Mouse (Mus musculus): ENCODE measurements around the gene Rnase2b. TPM values are rescaled to one million over a fixed set of nuclear protein-coding genes. Genes with fewer than 3 reads are reported as not detected.
A peak's percentile ranks its signal among the peaks of the same experiment; 100 is the strongest.

The Rnase2b gene
- polyA plus RNA-seq, 1 experiment from 2014 or later = not detected

DNA sequence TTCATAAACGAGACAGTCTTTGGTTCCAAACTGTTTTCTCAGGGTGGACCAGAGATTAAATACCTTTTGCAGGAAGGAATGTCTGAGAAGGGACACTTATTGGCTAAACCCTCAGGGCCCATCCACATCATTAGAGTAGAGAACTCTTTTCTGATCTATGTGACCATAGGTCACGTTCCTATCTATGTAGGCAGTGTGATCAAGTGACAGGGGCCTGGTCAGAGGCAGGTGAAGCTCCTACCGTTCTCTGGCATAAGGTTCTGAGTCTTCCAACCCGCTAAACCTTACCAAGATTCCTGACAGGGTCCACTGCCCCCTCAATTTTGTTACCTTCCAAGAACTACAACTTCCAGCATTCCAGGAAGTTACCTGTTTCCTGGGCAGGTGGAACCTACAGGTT, 19.9 kb upstream of the Rnase2b start:
- 86% methylated on average over 4 of the region's 4 CpGs for WGBS
- Histone ChIP-seq H3K4me2 (no peak overlapping the region), H3K27ac (no peak overlapping the region), H3K4me3 (replicated peaks) (no peak overlapping the region), H3K27me3 (replicated peaks) (no peaks in the 10 kb centered on the region), H3K9me3 (no peaks in the 10 kb centered on the region), H3K36me3 (no peaks in the 10 kb centered on the region), H3K9ac (no peak overlapping the region), H3K4me1 (no peaks in the 10 kb centered on the region)
- ATAC-seq (ENCODE audit: insufficient read depth, low FRiP score, low read depth) = no peak

DNA sequence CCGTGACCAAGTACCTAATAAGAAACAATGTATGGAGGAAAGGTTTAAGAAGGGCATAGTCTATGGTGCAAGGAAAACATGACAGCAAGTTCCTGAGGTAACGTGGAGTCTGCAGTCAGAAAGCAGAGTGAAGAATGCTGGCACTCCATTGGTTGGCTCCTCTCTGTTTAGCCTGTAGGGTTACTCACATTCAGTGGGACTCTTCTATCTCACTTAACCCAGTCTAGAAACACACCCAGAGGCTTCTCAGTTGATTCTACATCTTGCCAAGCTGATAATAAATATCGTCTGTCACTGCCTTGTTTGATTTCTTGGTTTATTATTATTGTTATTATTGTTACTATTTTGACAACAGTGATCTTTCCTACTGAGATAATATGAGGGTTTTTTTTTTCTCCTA, 19.5 kb upstream of the Rnase2b start:
- Histone ChIP-seq H3K9me3 (no peaks in the 10 kb centered on the region), H3K27me3 (replicated peaks) (no peaks in the 10 kb centered on the region), H3K4me3 (replicated peaks) (no peak overlapping the region), H3K27ac (no peak overlapping the region), H3K36me3 (no peaks in the 10 kb centered on the region), H3K4me2 (no peak overlapping the region), H3K4me1 (no peaks in the 10 kb centered on the region), H3K9ac (no peak overlapping the region)
- WGBS = 78% methylated on average over 3 of the region's 3 CpGs
- ATAC-seq (ENCODE audit: insufficient read depth, low FRiP score, low read depth) = peak; percentile 84

DNA sequence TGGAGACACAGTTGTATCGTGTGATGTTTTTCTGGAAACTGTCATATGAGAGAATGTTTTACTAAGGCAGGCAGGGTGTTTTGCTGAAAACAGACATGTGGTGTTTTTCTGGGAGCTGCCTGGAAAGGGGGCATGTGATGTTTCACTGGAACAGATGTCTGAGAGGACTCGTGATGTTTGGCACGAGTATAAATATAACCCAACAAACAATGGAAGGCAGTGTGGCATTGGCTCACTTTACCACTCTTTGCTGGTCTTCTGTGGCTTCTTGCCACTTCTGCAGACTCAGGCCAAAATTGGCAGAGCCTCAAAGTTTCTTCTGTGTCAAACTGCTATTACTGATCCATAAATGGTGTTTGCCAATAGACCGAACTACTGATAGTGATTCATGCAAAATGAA, 18.8 kb upstream of the Rnase2b start:
- no peak for ATAC-seq (ENCODE audit: insufficient read depth, low FRiP score, low read depth)
- H3K9me3 ChIP-seq = no peaks in the 10 kb centered on the region
- H3K36me3 ChIP-seq = no peaks in the 10 kb centered on the region
- no peaks in the 10 kb centered on the region for H3K4me1 ChIP-seq
- no peak overlapping the region for H3K9ac ChIP-seq
- no peak overlapping the region for H3K4me3 ChIP-seq (replicated peaks)
- no peak overlapping the region for H3K4me2 ChIP-seq
- no peak overlapping the region for H3K27ac ChIP-seq
- no peaks in the 10 kb centered on the region for H3K27me3 ChIP-seq (replicated peaks)
- 58% methylated on average over 4 of the region's 4 CpGs for WGBS

DNA sequence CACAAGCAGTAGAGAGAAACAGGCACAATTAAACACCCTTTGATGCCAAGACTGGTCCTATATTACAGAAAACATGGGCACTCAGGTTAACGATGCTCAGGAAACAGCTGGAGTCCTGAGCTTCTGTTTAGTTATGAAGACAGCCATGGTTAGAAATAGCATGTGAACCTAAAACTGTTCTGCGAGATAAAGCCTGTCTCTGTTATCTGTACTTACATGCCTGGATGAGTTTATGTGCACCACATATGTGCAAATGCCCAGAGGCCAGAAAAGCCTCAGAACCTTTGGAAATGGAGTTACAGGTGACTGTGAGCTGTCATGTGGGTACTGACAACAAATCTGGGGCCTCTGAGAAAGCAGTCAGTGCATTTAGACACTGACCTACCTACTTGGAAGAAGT, 18.1 kb upstream of the Rnase2b start:
- no peaks in the 10 kb centered on the region for H3K4me1 ChIP-seq
- no peak overlapping the region for H3K27ac ChIP-seq
- H3K4me2 ChIP-seq = no peak overlapping the region
- H3K9me3 ChIP-seq = no peaks in the 10 kb centered on the region
- WGBS = 80% methylated on average over 2 of the region's 2 CpGs
- H3K9ac ChIP-seq = no peak overlapping the region
- no peaks in the 10 kb centered on the region for H3K27me3 ChIP-seq (replicated peaks)
- H3K36me3 ChIP-seq = no peaks in the 10 kb centered on the region
- peak; percentile 67 for ATAC-seq (ENCODE audit: insufficient read depth, low FRiP score, low read depth)
- no peak overlapping the region for H3K4me3 ChIP-seq (replicated peaks)

DNA sequence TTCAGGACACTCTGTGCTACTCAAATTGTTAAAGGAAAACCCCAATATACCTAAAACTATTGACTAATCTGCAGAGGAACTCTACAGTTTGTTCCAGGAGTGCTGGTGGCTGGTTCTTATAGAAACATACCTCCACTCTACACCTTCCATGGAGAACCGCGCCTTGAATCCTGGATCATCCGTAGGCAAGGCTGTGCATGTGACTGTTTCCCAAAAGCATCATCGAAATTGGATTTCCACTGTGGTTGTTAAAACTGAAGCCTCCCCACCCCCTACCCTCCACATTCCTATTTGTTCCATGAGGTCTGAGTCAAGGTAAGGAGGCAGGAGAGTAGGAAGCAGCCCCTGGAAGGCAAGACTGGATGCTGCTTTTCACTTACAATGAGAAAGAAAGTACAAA, 17.6 kb upstream of the Rnase2b start:
- Histone ChIP-seq H3K4me1 (no peaks in the 10 kb centered on the region), H3K27me3 (replicated peaks) (no peaks in the 10 kb centered on the region), H3K36me3 (no peaks in the 10 kb centered on the region), H3K4me3 (replicated peaks) (no peak overlapping the region), H3K9ac (no peak overlapping the region), H3K27ac (no peak overlapping the region), H3K4me2 (no peak overlapping the region), H3K9me3 (no peaks in the 10 kb centered on the region)
- no peak for ATAC-seq (ENCODE audit: insufficient read depth, low FRiP score, low read depth)
- over 99% methylated on average over 4 of the region's 4 CpGs for WGBS

DNA sequence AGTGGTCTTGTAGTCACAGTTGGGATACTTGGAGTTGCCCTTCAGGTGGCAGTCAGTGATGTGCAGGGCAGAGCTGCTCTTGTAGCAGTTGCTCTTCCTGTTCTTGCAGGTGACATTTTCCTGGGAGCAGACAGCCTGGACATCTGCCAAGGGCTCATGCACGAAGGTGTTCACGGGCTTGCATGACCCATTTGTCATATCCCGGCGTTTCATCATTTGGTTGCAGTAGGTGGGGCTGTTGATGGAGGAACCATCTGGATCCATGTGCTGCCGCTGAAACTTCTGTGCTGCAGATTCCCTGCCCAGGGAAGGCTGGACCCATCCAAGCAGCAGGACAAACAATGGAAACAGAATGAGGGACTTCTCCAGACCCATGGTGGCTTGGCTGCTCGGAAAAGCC, 16.5 kb upstream of the Rnase2b start:
- Histone ChIP-seq H3K9me3 (no peaks in the 10 kb centered on the region), H3K27ac (no peak overlapping the region), H3K27me3 (replicated peaks) (no peaks in the 10 kb centered on the region), H3K4me3 (replicated peaks) (no peak overlapping the region), H3K36me3 (no peaks in the 10 kb centered on the region), H3K4me1 (no peaks in the 10 kb centered on the region), H3K4me2 (no peak overlapping the region), H3K9ac (no peak overlapping the region)
- 68% methylated on average over 6 of the region's 6 CpGs for WGBS
- no peak for ATAC-seq (ENCODE audit: insufficient read depth, low FRiP score, low read depth)

DNA sequence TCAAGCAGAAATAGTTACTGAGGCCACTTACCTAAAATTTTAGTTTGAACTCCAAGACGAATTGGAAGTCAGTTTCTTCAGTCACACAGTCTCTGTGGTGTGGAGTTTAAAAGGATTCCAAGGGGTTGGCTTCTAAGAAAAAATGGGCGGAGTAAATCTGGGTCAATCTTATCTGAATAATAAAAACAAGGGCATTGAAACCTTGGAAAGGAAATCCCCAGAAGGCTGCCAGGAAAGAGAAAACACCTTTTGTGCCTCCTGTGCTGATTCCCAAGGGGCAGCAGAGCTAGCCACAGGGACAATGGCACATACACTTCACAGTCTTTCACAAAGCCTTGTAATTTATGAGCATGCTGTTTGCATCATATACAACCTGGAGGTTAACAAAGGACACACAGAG, 15.4 kb upstream of the Rnase2b start, which contains the start of gene Rnase1:
Rnase1 (minus strand) TSS at position 101 of the 400 bp plus-strand sequence.
- Histone ChIP-seq H3K4me1 (no peaks in the 10 kb centered on the region), H3K9ac (no peak within 1 kb of the TSS), H3K4me2 (no peak within 1 kb of the TSS), H3K9me3 (no peaks in the 10 kb centered on the region), H3K27ac (peak within 1 kb of the TSS; percentile 28; the same call in 1 of the 2 replicates), H3K4me3 (replicated peaks) (no peak within 1 kb of the TSS), H3K36me3 (no peaks in the 10 kb centered on the region), H3K27me3 (replicated peaks) (no peaks in the 10 kb centered on the region)
- WGBS = 61% methylated on average over 2 of the region's 2 CpGs
- ATAC-seq (ENCODE audit: insufficient read depth, low FRiP score, low read depth) = no peak

DNA sequence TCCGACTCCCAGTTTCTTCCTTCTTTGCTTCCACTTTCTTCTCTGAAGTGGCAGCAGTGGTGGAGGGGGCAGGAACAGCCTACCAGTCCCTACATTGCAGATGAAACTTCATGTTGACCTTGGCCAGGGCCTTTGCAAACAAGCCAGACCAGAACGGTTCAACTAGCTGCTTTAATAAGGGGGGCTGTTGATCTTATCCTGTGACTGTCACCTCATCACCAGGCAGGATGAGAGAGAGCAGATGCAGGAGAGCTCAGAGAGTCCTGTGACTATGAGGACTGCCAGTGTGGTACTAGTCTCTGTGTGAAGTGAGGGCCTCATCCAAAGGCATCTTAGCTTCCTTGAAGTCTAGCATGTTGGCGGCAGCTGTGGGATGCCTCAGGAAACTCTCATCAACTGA, 14.1 kb upstream of the Rnase2b start:
- 60% methylated on average over 3 of the region's 3 CpGs for whole genome bisulfite sequencing
- H3K36me3 ChIP-seq = no peaks in the 10 kb centered on the region
- no peaks in the 10 kb centered on the region for H3K9me3 ChIP-seq
- H3K4me3 ChIP-seq (replicated peaks) = no peak overlapping the region
- H3K4me1 ChIP-seq = no peaks in the 10 kb centered on the region
- H3K27me3 ChIP-seq (replicated peaks) = no peaks in the 10 kb centered on the region
- no peak overlapping the region for H3K9ac ChIP-seq
- H3K4me2 ChIP-seq = no peak overlapping the region
- 0 out of 2 replicates have a peak overlapping the region, but pooled peaks have one; percentile 5 for H3K27ac ChIP-seq
- ATAC-seq (ENCODE audit: insufficient read depth, low FRiP score, low read depth) = no peak

DNA sequence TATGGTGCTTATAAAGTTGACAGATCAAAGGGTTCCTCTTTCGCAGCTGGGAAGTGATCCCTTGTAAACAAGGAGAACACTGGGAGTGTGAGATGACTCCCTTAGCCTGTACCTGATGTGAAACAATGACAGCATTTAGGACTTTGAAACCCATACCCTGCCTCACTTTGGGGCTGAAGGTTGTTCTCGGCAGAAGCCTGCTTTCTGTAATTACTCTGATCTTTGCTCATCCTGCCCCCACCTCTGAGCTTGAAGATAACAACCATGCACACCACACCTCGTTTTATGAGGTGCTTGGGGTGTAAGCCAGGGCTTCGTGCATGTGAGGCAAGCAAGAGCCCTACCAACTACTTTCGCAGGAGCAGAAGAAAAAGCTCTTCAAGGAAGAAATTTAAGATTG, 12.9 kb upstream of the Rnase2b start:
- Histone ChIP-seq H3K27me3 (replicated peaks) (no peaks in the 10 kb centered on the region), H3K9ac (no peak overlapping the region), H3K4me3 (replicated peaks) (no peak overlapping the region), H3K36me3 (no peaks in the 10 kb centered on the region), H3K4me2 (no peak overlapping the region), H3K9me3 (no peaks in the 10 kb centered on the region), H3K27ac (no peak overlapping the region), H3K4me1 (no peaks in the 10 kb centered on the region)
- peak; percentile 41; the same call in 1 of the 2 replicates for ATAC-seq (ENCODE audit: insufficient read depth, low FRiP score, low read depth)
- WGBS = 42% methylated on average over 5 of the region's 5 CpGs

DNA sequence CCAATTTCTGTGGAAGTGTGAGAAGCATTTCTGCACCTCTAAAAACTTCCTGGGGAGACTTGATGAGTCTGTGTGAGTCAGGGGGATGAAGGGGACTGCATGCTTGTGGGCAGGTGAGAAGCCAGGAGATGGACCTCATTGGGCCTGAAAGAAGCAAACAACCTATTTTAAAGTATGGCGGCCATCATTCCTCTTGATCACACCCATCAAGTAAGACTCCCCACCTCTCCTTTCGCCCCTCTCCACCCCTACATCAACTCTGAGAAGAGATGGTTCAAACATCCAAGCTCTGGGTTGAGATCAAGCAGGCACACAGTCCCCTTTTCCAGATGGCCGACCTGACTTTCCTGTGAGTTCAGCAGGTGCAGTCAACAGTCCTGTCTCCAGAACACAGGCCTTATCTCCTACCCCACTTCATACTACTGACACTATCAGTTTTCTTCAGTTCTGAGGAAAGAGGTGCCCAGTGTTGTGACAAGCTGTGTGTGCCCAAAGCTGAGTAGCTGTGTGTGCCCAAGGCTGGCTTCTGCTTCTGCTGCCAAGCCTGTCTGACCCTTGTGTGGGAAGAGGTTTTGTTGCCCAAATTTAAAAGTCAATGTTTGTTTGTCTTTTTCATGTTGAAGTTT, 11.7 kb upstream of the Rnase2b start:
- H3K4me3 ChIP-seq (replicated peaks) = no peak overlapping the region
- no peak overlapping the region for H3K9ac ChIP-seq
- H3K9me3 ChIP-seq = no peaks in the 10 kb centered on the region
- 77% methylated on average over 3 of the region's 3 CpGs for WGBS
- H3K36me3 ChIP-seq = no peaks in the 10 kb centered on the region
- no peaks in the 10 kb centered on the region for H3K27me3 ChIP-seq (replicated peaks)
- ATAC-seq (ENCODE audit: insufficient read depth, low FRiP score, low read depth) = peak; percentile 78; the same call in 1 of the 2 replicates
- no peak overlapping the region for H3K27ac ChIP-seq
- no peak overlapping the region for H3K4me2 ChIP-seq
- H3K4me1 ChIP-seq = no peaks in the 10 kb centered on the region

DNA sequence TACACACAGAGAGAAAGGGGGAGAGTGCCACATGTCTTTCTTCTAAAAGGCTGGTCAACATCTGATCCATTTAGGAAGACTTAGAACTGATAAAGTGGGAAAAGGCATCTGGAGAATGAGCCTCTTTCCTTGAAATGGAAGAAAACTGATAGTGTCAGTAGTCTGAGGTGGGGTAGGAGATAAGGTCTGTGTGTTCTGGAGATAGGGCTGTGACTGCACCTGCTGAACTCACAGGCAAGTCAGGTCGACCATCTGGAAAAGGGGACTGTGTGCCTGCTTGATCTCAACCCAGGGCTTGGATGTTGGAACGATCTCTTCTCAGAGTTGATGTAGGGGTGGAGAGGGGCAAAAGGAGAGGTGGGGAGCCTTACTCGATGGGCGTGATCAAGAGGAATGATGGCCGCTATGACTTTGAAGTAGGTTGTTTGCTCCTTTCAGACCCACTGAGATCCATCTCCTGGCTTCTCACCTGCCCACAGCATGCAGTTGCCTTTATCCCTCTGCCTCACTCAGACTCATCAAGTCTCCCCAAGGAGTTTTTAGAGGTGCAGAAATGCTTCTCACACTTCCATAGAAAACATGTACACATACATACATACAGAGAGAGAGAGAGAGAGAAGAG, 9.7 kb upstream of the Rnase2b start:
- Histone ChIP-seq H3K27ac (no peak overlapping the region), H3K9ac (no peak overlapping the region), H3K9me3 (no peaks in the 10 kb centered on the region), H3K4me1 (no peaks in the 10 kb centered on the region), H3K4me2 (no peak overlapping the region), H3K36me3 (no peaks in the 10 kb centered on the region), H3K27me3 (replicated peaks) (no peaks in the 10 kb centered on the region), H3K4me3 (replicated peaks) (no peak overlapping the region)
- 49% methylated on average over 5 of the region's 5 CpGs for WGBS
- ATAC-seq (ENCODE audit: insufficient read depth, low FRiP score, low read depth) = peak; percentile 73; the same call in 1 of the 2 replicates

DNA sequence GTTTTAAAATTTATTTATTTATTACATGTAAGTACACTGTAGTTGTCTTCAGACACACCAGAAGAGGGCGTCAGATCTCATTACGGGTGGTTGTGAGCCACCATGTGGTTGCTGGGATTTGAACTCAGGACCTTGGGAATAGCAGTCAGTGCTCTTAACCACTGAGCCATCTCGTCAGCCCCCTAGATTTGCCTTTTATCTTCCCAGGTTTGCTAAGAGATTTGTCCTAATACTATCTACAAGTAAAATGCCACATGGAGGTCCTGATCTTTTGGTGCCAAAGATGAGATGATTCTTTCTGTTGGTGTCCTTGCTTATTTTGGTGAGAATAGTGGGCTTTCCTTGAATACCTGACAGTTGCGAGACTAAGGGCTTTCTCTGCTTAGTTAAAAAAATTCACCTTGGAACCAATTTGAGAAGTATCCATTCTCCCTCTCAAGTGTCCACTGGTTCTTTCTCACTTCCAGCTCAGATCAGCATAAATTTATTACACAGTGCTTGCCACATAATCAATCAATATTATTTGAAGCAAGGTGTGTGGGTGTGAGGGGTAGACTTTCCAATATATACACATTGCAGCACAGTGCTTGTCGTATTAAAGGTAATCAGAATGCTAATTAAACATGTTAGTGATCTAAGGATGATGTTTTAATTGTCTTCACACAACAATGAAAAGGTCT, 5.9 kb upstream of the Rnase2b start:
- 80% methylated on average over 5 of the region's 5 CpGs for WGBS
- ATAC-seq (ENCODE audit: insufficient read depth, low FRiP score, low read depth) = no peak
- Histone ChIP-seq H3K9ac (no peak overlapping the region), H3K9me3 (no peaks in the 10 kb centered on the region), H3K36me3 (no peaks in the 10 kb centered on the region), H3K4me1 (no peaks in the 10 kb centered on the region), H3K27ac (no peak overlapping the region), H3K27me3 (replicated peaks) (no peaks in the 10 kb centered on the region), H3K4me3 (replicated peaks) (no peak overlapping the region), H3K4me2 (no peak overlapping the region)

All from stomach, embryonic 15.5 days (tissue).